Mouse (Mus musculus): ENCODE measurements around the gene Adra1b.

Adra1b gene

DNA sequence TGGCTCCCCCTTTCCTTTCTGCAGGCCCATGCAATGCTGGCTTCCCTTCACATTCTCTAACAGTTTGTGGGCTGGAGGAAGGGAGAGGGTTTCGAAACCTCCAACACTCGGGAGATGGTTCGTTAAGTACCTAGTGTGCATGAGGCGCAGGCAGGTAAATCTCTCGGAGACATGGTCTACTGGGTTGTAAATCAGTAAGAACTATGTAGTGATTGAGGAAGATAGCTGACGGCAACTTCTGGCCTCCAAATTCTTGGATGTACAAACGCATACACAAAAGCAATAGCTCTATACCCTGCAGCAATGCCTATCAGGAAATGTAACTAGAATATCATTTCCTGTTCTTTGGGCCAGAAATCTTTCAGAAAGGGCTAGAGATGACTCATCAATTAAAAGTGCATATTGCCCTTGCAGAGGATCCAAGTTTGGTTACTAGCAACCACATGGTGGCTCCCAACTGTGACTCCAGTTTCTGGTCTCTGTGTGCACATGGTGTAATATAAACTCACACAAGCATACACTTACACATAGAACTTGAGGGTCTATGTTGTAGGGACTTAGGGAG, 172.2 kb downstream of the Adra1b start:
- no peak for DNase-seq (ENCODE audit: low read depth, low spot score)

DNA sequence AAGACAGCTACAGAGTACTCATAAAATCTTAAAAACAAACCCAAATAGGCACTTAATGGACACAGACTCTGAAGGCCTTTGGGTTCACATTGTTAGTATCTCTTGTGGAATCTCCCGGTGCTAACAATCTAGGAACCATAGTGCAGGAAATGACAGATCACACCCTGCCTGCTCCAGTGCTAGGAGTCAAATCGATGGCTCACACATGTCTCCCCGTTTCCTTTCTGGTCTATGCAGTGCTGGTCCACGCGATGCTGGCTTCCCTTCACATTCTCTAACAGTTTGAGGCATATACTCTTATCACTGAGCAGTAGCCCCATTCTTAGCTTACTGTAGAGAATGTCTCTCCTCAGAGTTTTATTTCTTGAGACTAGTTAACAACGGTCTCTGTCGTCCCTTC, 173.2 kb downstream of the Adra1b start:
- DNase-seq (ENCODE audit: low read depth, low spot score) = no peak

Data from ES-CJ7 (cell line).